Mouse (Mus musculus) testis, adult 2 months (tissue): ENCODE data around the gene Lhx1. TPM values are rescaled to one million over a fixed set of nuclear protein-coding genes. Genes with fewer than 3 reads are reported as not detected.

Experiments
- H3K27ac ChIP-seq: fragments of 200-500 bp; 2 replicates; pipeline ENCODE4 v1.5.1; 2012; ENCODE audit warnings: low read depth, low read length; ENCODE audit not compliant: control insufficient read depth, insufficient read depth
- H3K27me3 ChIP-seq: fragments of 200-500 bp; 2 replicates; pipeline ENCODE4 v1.6.1; 2012; ENCODE audit warnings: mild to moderate bottlenecking, low read length, moderate library complexity; ENCODE audit not compliant: control insufficient read depth, insufficient read depth
- H3K36me3 ChIP-seq: fragments of 200-500 bp; 2 replicates; pipeline ENCODE4 v1.6.1; 2012; ENCODE audit warnings: mild to moderate bottlenecking, low read length; ENCODE audit not compliant: control insufficient read depth, insufficient read depth
- H3K4me1 ChIP-seq: fragments of 200-500 bp; 2 replicates; pipeline ENCODE4 v1.6.1; 2012; ENCODE audit warnings: low read length; ENCODE audit not compliant: control insufficient read depth, insufficient read depth
- H3K4me3 ChIP-seq: fragments of 200-500 bp; 2 replicates; pipeline ENCODE4 v1.5.1; 2012; ENCODE audit warnings: low read depth, mild to moderate bottlenecking, low read length, moderate library complexity, mixed read lengths; ENCODE audit not compliant: control insufficient read depth
- CTCF ChIP-seq: fragments of 200-500 bp; IDR thresholded peaks from 2 replicates; pipeline ENCODE4 v1.5.1; 2012; ENCODE audit warnings: low read depth, mild to moderate bottlenecking, inconsistent platforms, low read length, moderate library complexity; ENCODE audit not compliant: control insufficient read depth, insufficient read depth, insufficient replicate concordance
- POLR2A ChIP-seq: fragments of 200-500 bp; IDR thresholded peaks from 2 replicates; pipeline ENCODE4 v1.6.1; 2012; ENCODE audit warnings: low read depth, mild to moderate bottlenecking, inconsistent platforms, low read length, moderate library complexity; ENCODE audit not compliant: control insufficient read depth
- polyA plus RNA-seq: library from polyadenylated mRNA; depleted of rRNA; stranded (reverse); fragments of >200 nt; gene quantifications from 2 replicates; pipeline ENCODE4 v1.2.3, GENCODE M21; 2012

The Lhx1 gene
- polyA plus RNA-seq, 1 experiment = 5.8 TPM

GRCm38 (mm10) chr11:84520269-84521070 is 4.9 kb downstream of the Lhx1 start:
- TF ChIP-seq CTCF (no peak), POLR2A (no peak)
- peaks cover 18% of the 10 kb centered on the region for H3K4me1 ChIP-seq
- H3K4me3 ChIP-seq = peak overlapping the region; percentile 61
- H3K27me3 ChIP-seq = peaks cover 12% of the 10 kb centered on the region
- H3K27ac ChIP-seq = no peak overlapping the region
- no peaks in the 10 kb centered on the region for H3K36me3 ChIP-seq

GRCm38 (mm10) chr11:84519576-84520268 is 5.6 kb downstream of the Lhx1 start:
- H3K27ac ChIP-seq = no peak overlapping the region
- TF ChIP-seq CTCF = no peak
- TF ChIP-seq POLR2A = no peak
- peak overlapping the region; percentile 61 for H3K4me3 ChIP-seq
- H3K36me3 ChIP-seq = no peaks in the 10 kb centered on the region
- H3K4me1 ChIP-seq = peaks cover 11% of the 10 kb centered on the region
- H3K27me3 ChIP-seq = peaks cover 12% of the 10 kb centered on the region

GRCm38 (mm10) chr11:84519036-84519435 is 6.3 kb downstream of the Lhx1 start:
- TF ChIP-seq POLR2A (no peak), CTCF (no peak)
- Histone ChIP-seq H3K36me3 (no peaks in the 10 kb centered on the region), H3K4me3 (peak overlapping the region; percentile 37; the same call in 1 of the 2 replicates), H3K27me3 (peaks cover 11% of the 10 kb centered on the region), H3K27ac (no peak overlapping the region), H3K4me1 (peaks cover 7% of the 10 kb centered on the region)

- Histone ChIP-seq H3K36me3 (no peaks in the 10 kb centered on the region), H3K27ac (no peak overlapping the region), H3K4me3 (no peak overlapping the region), H3K4me1 (peaks cover 10% of the 10 kb centered on the region), H3K27me3 (peaks cover 8% of the 10 kb centered on the region)
- TF ChIP-seq POLR2A (no peak), CTCF (no peak)
These were observed 7.1 kb downstream of the Lhx1 start for GRCm38 (mm10) chr11:84518261-84518660.

GRCm38 (mm10) chr11:84517431-84517830 is 7.9 kb downstream of the Lhx1 start:
- peaks cover 10% of the 10 kb centered on the region for H3K4me1 ChIP-seq
- H3K36me3 ChIP-seq = no peaks in the 10 kb centered on the region
- no peak overlapping the region for H3K27ac ChIP-seq
- peaks cover 6% of the 10 kb centered on the region for H3K27me3 ChIP-seq
- TF ChIP-seq CTCF = no peak
- TF ChIP-seq POLR2A = no peak
- H3K4me3 ChIP-seq = no peak overlapping the region

GRCm38 (mm10) chr11:84516501-84517240 is 8.7 kb downstream of the Lhx1 start:
- H3K4me3 ChIP-seq = no peak overlapping the region
- H3K36me3 ChIP-seq = no peaks in the 10 kb centered on the region
- peaks cover 10% of the 10 kb centered on the region for H3K4me1 ChIP-seq
- H3K27ac ChIP-seq = no peak overlapping the region
- peaks cover 6% of the 10 kb centered on the region for H3K27me3 ChIP-seq
- TF ChIP-seq CTCF (no peak), POLR2A (no peak)
